Mouse (Mus musculus) embryonic fibroblast, embryonic 13.5 days (primary cell): ENCODE data around the gene Gm29609.

Source experiments
- CTCF ChIP-seq: IDR thresholded peaks from 2 replicates; pipeline ENCODE4 v1.5.1; 2011; ENCODE audit warnings: mild to moderate bottlenecking, control low read depth, low read length, moderate library complexity, borderline replicate concordance; ENCODE audit not compliant: insufficient read depth
- POLR2A ChIP-seq: IDR thresholded peaks from 2 replicates; pipeline ENCODE4 v1.6.1; 2011; ENCODE audit warnings: low read depth, mild to moderate bottlenecking, control low read depth, low read length, moderate library complexity

DNA sequence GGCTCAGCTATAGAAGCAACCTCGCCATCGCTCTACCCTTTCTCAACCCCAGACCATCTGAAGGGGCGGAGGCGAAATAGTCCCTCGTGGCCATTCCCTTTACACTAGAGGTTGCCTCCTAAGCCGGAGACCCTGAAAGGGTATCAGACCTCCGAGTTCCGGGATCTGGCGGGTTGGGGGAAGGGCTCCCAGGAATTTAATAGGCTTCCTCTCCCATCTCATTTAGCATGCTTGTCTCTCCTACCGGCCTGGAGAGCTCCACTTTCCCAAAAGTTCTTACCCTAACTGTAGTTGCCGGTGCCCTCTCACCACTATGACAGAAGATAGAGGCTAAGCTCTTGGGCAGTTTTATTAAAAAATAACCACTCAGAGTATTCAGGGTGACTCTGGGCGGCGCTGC lies 42.1 kb downstream of the Gm29609 start:
- no peak for TF ChIP-seq POLR2A
- no peak for TF ChIP-seq CTCF
